Mouse (Mus musculus): ENCODE results near the gene Itga4. TPM values are rescaled to one million over a fixed set of nuclear protein-coding genes. Genes with fewer than 3 reads are reported as not detected.

Itga4 gene
- polyA plus RNA-seq, 3 experiments from 2014 or later: 202 to 296 (median 279) TPM

- no peak for ATAC-seq
Measured at GRCm38 (mm10) chr2:79352100-79352802, 97.0 kb downstream of the Itga4 start.

DNA sequence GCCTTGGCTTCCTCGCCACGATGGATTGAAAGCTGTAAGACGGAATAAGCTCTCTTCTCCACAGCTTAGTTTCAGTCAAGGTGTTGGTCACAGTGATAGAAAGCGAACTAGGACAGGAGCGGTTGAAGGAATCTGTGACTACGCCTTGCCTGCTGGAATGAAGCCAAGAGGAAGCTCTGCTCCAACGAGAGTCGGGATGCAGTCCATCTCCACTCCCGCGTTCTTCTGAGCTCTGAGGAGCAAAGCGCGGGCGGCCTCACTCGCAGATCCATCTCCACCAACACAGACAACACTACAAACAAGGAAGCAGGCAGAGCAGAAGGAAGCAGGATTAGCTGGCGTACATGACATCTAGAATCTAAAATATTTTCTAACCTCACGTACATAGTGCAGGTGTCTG is 99.5 kb downstream of the Itga4 start:
- ATAC-seq: no peak

DNA sequence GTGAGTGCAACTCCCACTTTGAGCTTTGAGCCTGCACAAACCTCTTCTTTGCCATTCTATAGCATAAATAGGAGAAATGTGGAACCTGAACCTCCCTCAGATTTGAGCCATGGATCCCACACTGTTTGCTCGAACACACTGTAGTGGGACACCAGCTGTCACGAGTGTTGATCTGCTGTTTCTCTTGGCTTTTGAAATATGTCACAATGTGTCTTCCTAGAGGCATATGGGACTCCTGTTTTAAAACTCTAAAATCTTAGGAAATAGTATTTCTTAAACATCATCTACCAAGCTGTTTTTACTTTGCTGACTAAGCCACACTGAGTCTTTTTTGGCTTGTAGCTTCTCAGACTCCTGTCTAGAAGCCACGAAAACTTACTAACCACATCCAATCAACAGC is 102.6 kb downstream of the Itga4 start:
- ATAC-seq: no peak

GRCm38 (mm10) chr2:79362029-79362428 is 106.8 kb downstream of the Itga4 start:
- ATAC-seq: no peak

GRCm38 (mm10) chr2:79363920-79364319 is 108.7 kb downstream of the Itga4 start:
- ATAC-seq: no peak

DNA sequence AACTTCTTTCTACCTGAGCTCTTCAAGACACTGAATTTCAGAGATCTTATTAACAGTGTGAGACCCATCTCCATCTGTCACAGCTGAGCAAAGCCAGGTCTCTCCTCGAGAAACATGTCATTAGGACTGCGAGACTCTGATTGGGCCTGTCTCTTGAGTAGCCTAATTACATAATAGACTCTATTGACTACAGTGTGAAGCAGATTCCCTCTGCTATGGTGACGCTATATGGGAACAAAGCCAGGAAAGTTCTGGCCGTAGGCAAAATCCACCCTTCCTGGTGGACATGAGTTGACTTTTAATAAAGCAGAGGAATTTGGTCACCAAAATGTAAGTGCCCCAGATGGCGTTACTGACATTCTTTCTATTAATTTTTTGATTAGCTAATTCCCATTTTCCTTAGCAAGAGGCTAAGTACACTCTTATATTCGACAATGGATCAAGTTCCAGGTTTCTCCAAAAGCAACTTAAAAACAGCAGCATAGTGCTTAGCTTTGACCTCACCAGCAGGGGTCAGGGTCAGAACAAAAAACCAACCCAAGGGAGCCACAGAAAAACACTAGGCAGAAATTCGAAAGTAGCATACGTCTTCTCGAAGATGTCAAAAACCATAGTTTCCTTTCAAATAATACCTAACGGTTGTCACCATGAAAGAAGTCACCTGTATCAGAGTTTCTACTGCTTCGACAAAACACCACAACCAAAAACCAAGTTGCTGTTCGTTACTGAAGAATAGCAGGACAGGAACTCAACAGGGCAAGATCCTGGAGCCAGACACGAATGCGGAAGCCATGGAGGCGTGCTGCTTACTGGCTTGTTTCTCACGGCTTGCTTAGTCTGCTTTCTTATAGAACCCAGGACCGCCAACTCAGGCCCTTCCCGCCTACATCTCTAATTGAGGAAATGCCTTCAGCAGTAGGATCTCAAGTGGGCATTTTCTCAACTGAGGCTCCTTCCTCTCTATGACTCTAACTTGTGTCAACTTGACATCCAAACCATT is 112.5 kb downstream of the Itga4 start:
- no peak for ATAC-seq

- no peak for ATAC-seq
Measured at GRCm38 (mm10) chr2:79368661-79369060, 113.4 kb downstream of the Itga4 start.

DNA sequence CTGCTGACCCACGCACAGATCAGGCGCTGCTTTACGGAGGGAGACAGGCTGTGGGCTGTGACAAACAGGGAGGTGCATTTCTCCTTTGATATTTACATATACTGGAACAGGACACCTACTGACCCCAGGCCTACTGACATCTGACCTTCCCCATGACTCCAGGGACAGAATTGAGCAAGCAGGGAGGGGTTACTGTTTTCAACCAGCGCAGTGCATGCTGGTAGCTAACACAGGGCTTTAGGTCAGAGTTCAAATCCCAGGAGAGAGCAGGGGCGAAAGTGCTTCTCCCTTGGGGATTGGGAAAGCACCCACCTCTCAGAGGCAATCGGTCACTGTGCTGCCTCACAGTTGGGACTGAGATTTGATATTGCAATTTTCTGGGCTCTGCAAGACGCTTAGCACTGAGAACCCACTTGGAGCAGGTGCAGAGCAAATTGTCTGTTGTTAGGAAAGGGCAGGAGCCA is 113.9 kb downstream of the Itga4 start:
- no peak for ATAC-seq

DNA sequence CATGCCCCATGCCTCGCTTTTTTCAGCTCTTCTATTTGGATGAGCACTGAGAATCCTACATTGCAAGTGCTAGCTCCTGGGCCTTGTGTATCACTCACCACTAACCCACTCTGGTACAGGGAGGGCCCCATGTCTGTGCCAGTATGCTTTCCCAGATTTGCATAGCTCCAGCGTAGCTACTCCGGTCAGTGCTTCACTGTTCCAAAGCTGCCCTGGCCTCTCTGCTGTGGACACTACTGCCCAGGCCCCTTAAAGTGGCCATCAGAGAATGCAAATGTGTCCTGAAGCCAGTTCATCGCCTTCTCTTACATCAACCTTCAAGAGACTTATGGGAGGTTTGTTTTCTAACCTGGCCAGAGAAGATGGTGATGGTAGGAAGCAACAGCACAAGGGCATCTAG is 114.7 kb downstream of the Itga4 start:
- no peak for ATAC-seq

- peak; percentile 93 for ATAC-seq
Measured at GRCm38 (mm10) chr2:79370711-79371312, 115.6 kb downstream of the Itga4 start.

GRCm38 (mm10) chr2:79371326-79372153 is 116.3 kb downstream of the Itga4 start:
- peak; percentile 41 for ATAC-seq

DNA sequence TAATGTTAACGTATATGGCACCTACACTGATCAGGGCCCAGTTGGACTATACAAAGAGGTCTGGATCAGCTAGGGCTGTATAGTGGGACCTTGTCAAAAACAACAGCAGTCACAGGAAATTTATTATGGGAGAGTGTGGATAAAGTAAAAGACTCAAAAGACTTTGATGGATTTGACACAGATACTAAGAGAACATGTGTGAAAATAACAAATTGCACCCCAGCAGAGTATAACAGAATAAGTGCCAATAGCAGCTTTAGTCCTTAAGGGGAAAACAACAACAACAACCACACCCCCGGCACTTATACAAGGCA is 116.9 kb downstream of the Itga4 start:
- ATAC-seq: peak; percentile 4

DNA sequence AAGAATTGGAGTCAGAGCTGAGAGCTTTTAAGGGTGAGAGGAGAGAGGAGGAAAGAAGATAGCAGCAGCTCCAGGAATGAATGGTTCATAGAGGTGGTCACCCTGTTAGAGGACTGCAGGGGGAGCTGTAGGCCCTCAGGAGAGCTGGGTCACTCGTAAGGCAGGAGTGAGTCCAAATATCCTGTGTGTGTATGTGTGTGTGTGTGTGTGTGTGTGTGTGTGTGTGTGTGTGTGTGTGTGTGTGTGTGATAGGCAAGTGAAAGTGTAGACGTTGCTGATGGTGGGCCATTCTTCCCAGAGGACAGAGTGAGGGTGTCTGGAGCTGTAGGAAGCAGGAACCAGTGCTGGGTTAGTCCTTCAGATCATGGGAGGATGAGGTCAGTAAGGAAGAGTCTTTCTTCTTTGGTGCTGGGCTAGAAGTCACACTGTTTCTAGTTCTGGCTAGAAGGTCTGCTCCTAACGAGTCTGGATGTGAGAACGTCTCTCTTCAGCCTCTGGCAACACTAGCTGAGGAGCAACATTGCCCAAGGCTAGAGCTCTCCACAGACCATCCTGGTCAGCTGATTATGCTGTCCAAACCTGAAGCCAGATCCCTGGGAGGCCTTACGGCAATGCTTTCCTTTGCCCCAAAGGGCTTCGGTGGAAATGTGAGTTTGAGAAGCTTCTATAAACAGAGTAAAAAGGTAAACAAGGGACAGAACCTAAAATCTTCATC is 117.4 kb downstream of the Itga4 start:
- peak; percentile 31 for ATAC-seq

GRCm38 (mm10) chr2:79378346-79379086 is 123.3 kb downstream of the Itga4 start:
- no peak for ATAC-seq

DNA sequence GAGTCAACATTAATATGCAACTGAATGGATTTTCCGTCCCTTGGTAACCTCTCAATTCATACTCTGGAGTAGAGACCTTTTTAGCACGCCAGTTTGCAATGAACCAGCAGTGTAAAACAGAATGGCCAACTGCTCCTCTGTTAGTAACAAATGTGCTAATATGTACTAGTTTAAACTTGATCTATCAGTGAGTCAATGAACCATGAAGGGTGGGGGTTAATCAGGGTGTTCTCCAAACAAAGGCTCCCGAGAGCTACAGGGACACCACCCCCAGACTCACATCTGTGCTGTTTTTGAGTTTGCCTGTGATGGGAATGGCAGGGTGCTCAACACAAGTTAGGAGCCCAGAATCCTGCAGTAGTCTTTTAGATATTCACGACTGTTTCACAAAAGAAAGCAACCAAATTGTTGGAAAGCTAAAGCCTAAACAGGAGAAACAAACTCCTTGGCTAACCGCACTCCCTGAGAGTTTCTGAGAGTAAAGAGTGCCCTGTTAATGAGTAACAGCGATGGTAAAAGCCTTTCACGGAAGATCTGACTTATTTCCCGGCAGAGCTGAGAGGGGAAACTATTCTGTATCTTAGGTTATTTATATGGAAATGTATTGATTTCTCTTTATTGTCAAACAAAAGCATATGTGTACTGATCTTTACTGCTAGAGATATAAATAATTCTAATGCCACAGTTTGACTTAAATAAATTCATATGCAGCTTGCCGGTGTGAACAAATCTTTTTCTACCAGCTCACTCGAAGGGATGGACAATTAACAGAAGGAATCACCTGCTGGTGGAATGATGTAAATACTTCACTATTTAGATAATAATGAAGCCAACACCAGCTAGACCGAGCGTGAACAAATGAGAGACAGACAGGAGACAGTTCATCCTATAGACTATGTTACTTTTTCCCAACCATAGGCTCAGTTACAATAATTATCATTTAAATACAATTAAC is 124.1 kb downstream of the Itga4 start:
- no peak for ATAC-seq

Measured in inflammation-experienced regulatory T-cells, adult 6 months (primary cell).